Mouse (Mus musculus) brown adipose tissue, adult 24 weeks (tissue): ENCODE data around the gene Trim33. TPM values are rescaled to one million over a fixed set of nuclear protein-coding genes. Genes with fewer than 3 reads are reported as not detected.

ENCODE experiments used
- H3K27ac ChIP-seq: fragments of 200-500 bp; replicated peaks from 2 replicates; pipeline ENCODE4 v1.5.1; 2012; ENCODE audit warnings: low read depth, mild to moderate bottlenecking, low read length
- H3K4me1 ChIP-seq: fragments of 200-500 bp; 2 replicates; pipeline ENCODE4 v1.6.1; 2012; ENCODE audit warnings: low read length, mixed read lengths; ENCODE audit not compliant: control insufficient read depth, insufficient read depth, insufficient read length
- H3K4me3 ChIP-seq: fragments of 200-500 bp; 2 replicates; pipeline ENCODE4 v1.5.1; 2012; ENCODE audit warnings: low read depth, mild to moderate bottlenecking, low read length, moderate library complexity; ENCODE audit not compliant: insufficient read depth
- polyA plus RNA-seq: library from polyadenylated mRNA; stranded (reverse); fragments of >200 nt; gene quantifications from 2 replicates; pipeline ENCODE4 v1.2.4, GENCODE M21; 2012; ENCODE audit not compliant: missing spikeins, insufficient read depth, insufficient read length

The Trim33 gene
- polyA plus RNA-seq, 1 experiment: 23.0 TPM

DNA sequence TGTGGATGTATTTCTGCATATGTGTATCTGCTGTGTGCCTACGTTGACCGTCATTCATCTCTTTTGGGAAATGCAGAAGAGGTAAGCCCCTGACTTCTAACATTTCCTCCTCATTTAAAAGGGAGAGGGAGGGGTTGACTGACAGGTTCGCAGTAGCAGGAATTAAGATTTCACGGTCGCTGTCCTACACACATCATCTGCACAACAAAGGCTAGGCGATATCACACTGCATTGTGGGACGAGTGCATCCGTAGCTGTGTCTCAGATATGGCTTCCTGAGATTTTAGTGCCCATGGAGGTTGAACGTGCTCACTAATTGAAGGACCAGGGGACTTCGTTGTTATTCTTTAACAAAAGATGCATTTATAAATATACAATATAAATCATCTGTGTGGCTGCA is 123.1 kb downstream of the Trim33 start:
- H3K4me1 ChIP-seq: peaks cover 24% of the 10 kb centered on the region
- H3K4me3 ChIP-seq: no peak overlapping the region
- H3K27ac ChIP-seq: no peak overlapping the region

DNA sequence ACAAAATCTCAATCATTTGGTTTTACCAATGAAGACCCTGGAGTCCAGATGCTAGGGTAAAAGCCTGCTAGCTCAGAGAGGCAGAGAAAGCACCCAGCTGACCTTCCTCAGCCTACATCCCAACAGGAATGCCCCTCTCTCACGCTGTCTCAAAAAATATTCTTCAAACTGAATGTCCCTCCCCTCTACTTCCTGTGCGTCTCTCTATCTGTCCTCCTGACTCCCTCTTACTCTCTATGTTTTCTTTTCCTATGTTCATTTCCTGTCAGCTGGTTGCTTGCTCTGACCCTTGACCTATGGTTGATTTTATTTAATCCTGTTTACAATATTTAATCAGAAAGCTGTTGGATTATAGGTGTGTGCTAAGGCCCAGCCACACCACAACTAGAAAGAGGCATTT is 126.0 kb downstream of the Trim33 start:
- Histone ChIP-seq H3K4me1 (peaks cover 25% of the 10 kb centered on the region), H3K4me3 (no peak overlapping the region)

DNA sequence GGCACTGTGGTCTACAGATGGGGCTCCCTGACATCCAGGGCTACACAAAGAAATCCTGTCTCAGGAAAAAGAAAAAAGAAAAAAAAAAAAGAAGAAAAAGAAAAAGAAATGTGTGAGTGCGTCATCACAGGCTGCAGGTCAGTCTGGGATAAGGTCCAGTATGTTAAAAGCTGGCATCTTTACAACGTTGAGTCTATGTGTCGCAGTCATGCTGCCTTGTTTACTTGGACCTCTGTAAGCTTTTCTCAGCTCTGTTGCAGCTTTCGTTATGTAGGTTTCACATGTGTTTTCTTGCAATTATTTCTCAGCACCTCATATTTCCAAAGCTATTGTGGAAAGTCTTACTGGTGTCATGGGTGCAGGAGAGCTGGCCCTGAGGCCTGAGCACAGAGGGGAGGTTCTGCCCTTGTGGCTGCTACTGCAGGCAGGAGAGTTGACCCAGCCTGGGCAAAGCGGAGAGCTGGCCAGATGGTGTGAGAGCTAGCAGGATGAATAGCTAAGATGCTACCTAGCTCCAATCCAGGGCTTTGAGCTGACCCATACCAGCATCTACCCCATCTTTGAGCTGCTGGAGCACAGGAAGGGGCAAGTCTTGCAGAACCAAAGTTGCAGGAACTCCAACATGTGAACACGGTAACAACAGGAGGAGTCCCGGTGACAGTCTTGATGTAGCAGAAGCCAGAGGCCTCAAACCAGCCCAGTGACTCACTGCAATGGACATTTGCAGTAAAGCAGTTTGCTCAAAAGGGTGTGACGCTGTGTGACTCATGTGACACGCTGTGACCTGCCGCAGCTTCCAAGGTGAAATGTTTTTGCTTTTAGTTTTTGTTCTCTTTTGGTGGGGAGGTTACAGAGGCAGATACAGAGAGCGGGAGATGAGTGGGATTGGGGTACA is 127.0 kb downstream of the Trim33 start:
- Histone ChIP-seq H3K4me1 (peaks cover 25% of the 10 kb centered on the region), H3K4me3 (no peak overlapping the region), H3K27ac (peak overlapping the region; percentile 34; the same call in 1 of the 2 replicates)

More for the DNA sequence above, 126.0 kb downstream of the Trim33 start:
- H3K27ac ChIP-seq: no peak overlapping the region

Other genes with a start within 250 kb of the Trim33 start
- 16.4 and 19.9 TPM in 2 replicates for gene Nras, start 221.0 kb upstream of the Trim33 start, polyA plus RNA-seq
- gene Ampd1, start 205.3 kb upstream of the Trim33 start, polyA plus RNA-seq: 6.9 and 14.6 TPM in 2 replicates
- gene Dennd2c, start 176.7 kb upstream of the Trim33 start, polyA plus RNA-seq: 0.44 and 0.75 TPM in 2 replicates
- 31.7 and 50.8 TPM in 2 replicates for gene Bcas2, start 107.6 kb upstream of the Trim33 start, polyA plus RNA-seq